Mouse (Mus musculus) neural tube, embryonic 15.5 days (tissue): Measurements from ENCODE around the gene Ptprs. TPM values are rescaled to one million over a fixed set of nuclear protein-coding genes. Genes with fewer than 3 reads are reported as not detected.

Experiments used
- ATAC-seq: fragments of 200-750 bp; cut with Nextera tagmentation; 2 replicates; pipeline ENCODE4 v1.8.0; 2017; ENCODE audit warnings: mild to moderate bottlenecking, moderate TSS enrichment, moderate library complexity; ENCODE audit not compliant: low FRiP score
- H3K27ac ChIP-seq: fragments of 300-500 bp; sonication (generic); replicated peaks from 2 replicates; pipeline ENCODE4 v1.5.1; 2015; ENCODE audit warnings: mild to moderate bottlenecking, inconsistent platforms
- H3K27me3 ChIP-seq: fragments of 300-500 bp; sonication (generic); replicated peaks from 2 replicates; pipeline ENCODE4 v1.6.1; 2015; ENCODE audit warnings: inconsistent platforms
- H3K36me3 ChIP-seq: fragments of 300-500 bp; sonication (generic); 2 replicates; pipeline ENCODE4 v1.6.1; 2015; ENCODE audit warnings: inconsistent platforms
- H3K4me1 ChIP-seq: fragments of 300-500 bp; sonication (generic); 2 replicates; pipeline ENCODE4 v1.6.1; 2015; ENCODE audit warnings: inconsistent platforms
- H3K4me2 ChIP-seq: fragments of 300-500 bp; sonication (generic); 2 replicates; pipeline ENCODE4 v1.6.1; 2015; ENCODE audit warnings: inconsistent platforms, mild to moderate bottlenecking, moderate library complexity
- H3K4me3 ChIP-seq: fragments of 300-500 bp; sonication (generic); replicated peaks from 2 replicates; pipeline ENCODE4 v1.5.1; 2015; ENCODE audit warnings: mild to moderate bottlenecking, inconsistent platforms
- H3K9ac ChIP-seq: fragments of 300-500 bp; sonication (generic); replicated peaks from 2 replicates; pipeline ENCODE4 v1.6.1; 2015; ENCODE audit warnings: mild to moderate bottlenecking, inconsistent platforms
- H3K9me3 ChIP-seq: fragments of 300-500 bp; sonication (generic); replicated peaks from 2 replicates; pipeline ENCODE4 v1.6.1; 2016; ENCODE audit warnings: inconsistent platforms
- WGBS: fragments of 180-500 bp; shearing (Covaris S2); methylation state at CpG from one replicate; pipeline ENCODE4 v1.1.7; 2015; ENCODE audit warnings: mixed read lengths; 5-methylcytosine and 5-hydroxymethylcytosine counted together
- polyA plus RNA-seq: library from polyadenylated mRNA; unstranded; fragments of >200 nt; fragmentation: Nextera tagmentation; extraction: Ambion mirVana; gene quantifications from 2 replicates; pipeline ENCODE4 v1.2.1, GENCODE M21; 2015

Ptprs gene
- 206 and 247 TPM in 2 replicates for polyA plus RNA-seq

DNA sequence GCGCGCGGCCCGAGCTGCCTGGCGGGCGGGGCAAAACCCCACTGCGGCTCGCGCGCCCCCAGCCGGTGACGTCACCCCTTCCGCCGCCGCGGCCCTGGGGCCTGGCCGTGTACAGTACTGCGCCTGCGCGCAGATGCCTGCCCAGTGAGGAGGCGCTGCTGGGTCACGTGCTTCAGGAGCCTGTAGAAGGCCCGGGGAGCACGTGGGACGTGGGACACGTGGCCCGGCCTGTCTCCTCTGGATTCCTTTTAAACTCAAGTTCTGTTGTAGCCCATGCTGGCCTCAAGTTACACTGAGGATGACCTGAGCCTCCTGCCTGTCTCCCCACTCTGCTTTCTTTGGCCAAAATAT lies at the start of gene Ptprs:
Gene Ptprs (minus strand): TSS at position 82 of the 351 bp plus-strand sequence.
- WGBS, result under 1% methylated on average over 27 of the region's 27 CpGs
- H3K4me2 ChIP-seq, result peak within 1 kb of the TSS; percentile 85
- H3K4me1 ChIP-seq, result peaks cover 43% of the 10 kb centered on the region
- ATAC-seq, result peak; percentile 90
- H3K9ac ChIP-seq, result peak within 1 kb of the TSS; percentile 99
- H3K36me3 ChIP-seq, result no peaks in the 10 kb centered on the region
- H3K27me3 ChIP-seq, result no peaks in the 10 kb centered on the region
- peak within 1 kb of the TSS; percentile 98 for H3K27ac ChIP-seq
- peak within 1 kb of the TSS; percentile 74 for H3K4me3 ChIP-seq
- H3K9me3 ChIP-seq, result no peaks in the 10 kb centered on the region

DNA sequence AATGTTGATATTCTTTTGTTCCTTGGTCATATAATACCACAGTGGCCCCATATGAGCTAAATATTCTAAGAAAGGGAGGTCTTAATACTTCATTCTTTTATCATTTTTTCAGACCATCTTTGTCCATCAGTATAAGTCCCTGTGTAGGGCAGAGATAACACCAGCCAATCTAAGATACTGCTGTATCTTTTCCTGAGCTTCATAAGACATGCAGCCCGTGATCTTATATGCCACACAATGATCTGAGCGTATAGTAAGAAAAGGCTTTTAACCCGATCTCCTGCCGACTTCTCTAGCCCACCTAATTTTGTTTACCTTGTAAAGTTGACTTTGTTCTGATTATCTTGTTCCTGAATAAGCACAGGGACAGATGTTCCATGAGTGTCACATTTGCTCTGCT lies 48.7 kb upstream of the Ptprs start:
- no peaks in the 10 kb centered on the region for H3K4me1 ChIP-seq
- ATAC-seq, result no peak
- H3K9me3 ChIP-seq, result no peaks in the 10 kb centered on the region
- WGBS, result 80% methylated on average over 4 of the region's 4 CpGs
- no peak overlapping the region for H3K27ac ChIP-seq
- no peaks in the 10 kb centered on the region for H3K36me3 ChIP-seq
- H3K4me3 ChIP-seq, result no peak overlapping the region
- H3K9ac ChIP-seq, result no peak overlapping the region
- H3K4me2 ChIP-seq, result no peak overlapping the region
- H3K27me3 ChIP-seq, result no peaks in the 10 kb centered on the region

DNA sequence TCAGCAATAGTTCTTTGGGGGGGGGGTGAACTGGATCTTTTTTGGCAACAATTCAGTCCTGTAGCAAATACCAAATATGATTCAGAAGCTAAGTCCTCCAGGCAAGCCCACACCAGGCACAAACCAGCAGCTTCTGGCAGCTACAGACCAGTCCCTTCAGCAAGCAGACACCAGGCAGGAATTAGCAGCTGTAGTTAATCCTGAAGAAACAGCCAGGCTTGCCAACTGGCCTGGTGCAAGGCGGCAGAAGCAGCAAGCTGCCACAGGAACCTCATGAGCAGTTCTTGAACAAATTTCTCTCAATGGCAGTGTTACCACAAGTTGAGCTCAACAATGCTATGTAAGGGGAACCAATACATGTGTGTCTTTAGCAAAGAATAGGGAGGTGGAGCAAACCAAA lies 46.5 kb upstream of the Ptprs start:
- Histone ChIP-seq H3K27me3 (no peaks in the 10 kb centered on the region), H3K36me3 (no peaks in the 10 kb centered on the region), H3K4me2 (no peak overlapping the region), H3K9ac (no peak overlapping the region), H3K27ac (no peak overlapping the region), H3K9me3 (no peaks in the 10 kb centered on the region), H3K4me1 (no peaks in the 10 kb centered on the region), H3K4me3 (no peak overlapping the region)
- no peak for ATAC-seq
- 67% methylated on average over 1 of the region's 1 CpGs for WGBS

DNA sequence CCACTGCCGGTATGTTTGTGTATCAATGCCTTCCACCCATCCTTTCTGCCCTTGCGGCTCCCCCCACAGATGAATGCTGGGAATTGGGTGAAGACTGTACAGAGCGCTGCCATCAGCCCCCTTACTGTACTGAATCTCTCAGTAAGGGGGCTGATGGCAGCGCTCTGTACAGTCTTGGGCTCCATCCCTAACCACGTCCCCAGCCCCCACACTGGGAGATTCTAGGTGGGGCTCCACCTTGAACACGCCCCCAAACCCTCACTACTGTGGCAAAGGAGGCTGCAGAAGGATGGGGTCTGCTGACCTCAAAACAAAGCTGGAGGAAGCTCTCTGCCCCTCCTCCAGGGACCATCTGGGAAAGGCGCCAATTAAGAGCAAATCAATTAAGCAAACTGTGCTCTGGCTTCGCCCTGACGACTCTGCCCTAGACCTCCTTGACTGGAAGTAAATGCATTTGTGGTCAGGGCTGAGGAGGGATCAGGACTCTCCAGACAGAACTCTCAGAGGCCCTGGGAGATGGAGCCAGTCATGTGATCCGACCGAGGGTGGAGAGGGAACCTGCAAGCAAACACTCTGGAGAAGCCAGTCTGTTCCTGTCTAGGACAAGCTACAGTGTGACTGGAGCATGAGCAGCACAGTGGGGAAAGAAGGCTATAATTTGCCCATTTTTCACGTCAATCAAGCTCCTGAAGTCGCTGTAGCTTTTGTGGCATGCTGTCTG lies 39.6 kb upstream of the Ptprs start:
- WGBS, result 9% methylated on average over 13 of the region's 13 CpGs
- peak overlapping the region; percentile 46 for H3K27ac ChIP-seq

DNA sequence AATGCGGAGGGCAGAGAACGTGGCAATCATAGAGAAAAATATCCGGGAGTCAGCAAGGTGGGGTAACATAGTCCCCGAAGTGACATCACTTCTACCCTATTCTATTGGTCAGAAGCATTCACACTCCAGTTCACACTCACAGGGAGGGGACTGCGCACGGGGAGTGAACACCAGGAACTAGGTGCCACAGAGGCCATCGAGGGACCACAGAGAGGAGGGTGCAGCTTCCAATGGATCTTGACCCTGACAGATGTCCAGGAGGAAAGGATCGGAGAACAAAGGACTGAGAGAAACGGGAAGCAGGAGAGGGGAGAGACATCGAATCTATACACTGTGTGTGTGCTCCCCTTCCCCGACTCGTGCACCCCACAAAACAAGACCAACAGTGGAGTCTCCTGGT lies 38.6 kb upstream of the Ptprs start:
- peaks cover 33% of the 10 kb centered on the region for H3K27me3 ChIP-seq
- 49% methylated on average over 12 of the region's 12 CpGs for WGBS
- H3K36me3 ChIP-seq, result no peaks in the 10 kb centered on the region
- no peak overlapping the region for H3K9ac ChIP-seq
- peaks cover 34% of the 10 kb centered on the region for H3K4me1 ChIP-seq
- H3K4me3 ChIP-seq, result no peak overlapping the region
- H3K4me2 ChIP-seq, result no peak overlapping the region
- ATAC-seq, result no peak
- no peaks in the 10 kb centered on the region for H3K9me3 ChIP-seq
- no peak overlapping the region for H3K27ac ChIP-seq

More for the DNA sequence above, 39.6 kb upstream of the Ptprs start:
- no peak overlapping the region for H3K9ac ChIP-seq
- peaks cover 23% of the 10 kb centered on the region for H3K27me3 ChIP-seq
- ATAC-seq, result peak; percentile 62
- peak overlapping the region; percentile 13 for H3K4me2 ChIP-seq
- H3K4me1 ChIP-seq, result peaks cover 25% of the 10 kb centered on the region
- no peak overlapping the region for H3K4me3 ChIP-seq
- no peaks in the 10 kb centered on the region for H3K36me3 ChIP-seq
- no peaks in the 10 kb centered on the region for H3K9me3 ChIP-seq

DNA sequence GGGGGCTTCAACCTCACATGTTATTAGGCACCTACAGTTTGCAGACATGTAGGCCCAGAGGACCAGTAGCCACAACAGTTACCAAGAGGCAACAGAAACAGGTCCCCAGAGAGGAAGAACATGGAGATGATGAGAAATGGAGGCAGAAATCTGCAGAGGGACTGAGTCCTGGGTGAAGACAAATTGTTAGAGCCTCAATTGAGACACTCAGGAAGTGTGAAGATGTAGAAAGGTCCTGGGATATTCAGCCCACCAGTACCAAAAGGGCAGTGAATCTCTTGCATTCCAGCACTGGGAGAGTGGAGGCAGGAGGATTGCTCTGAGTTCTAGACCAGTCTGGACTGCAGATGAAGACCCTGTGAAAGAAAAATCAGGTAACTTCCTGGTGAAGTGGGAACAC lies 38.0 kb upstream of the Ptprs start:
- Histone ChIP-seq H3K9me3 (no peaks in the 10 kb centered on the region), H3K4me1 (peaks cover 39% of the 10 kb centered on the region), H3K27me3 (peaks cover 34% of the 10 kb centered on the region), H3K4me2 (no peak overlapping the region), H3K4me3 (no peak overlapping the region), H3K36me3 (no peaks in the 10 kb centered on the region), H3K27ac (no peak overlapping the region), H3K9ac (no peak overlapping the region)
- ATAC-seq, result no peak

DNA sequence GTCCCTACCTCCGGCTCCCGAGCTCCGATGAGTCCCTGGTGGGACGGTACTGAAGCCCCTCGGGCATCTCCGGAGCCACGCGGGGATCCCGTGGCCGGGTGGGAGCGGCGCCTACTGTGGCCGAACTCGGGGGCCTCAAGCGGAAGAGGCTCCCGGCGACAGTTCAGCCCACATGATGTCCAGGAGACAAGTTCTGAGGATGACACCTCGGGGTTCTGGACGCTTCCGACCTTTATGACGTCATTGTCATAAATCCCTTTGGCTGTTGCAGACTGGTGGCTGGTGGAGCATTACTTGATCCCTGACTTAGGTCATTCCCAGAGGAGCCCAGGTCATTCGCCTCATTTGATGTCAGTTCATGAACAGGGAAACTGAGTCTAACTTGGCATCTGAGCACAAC lies 36.0 kb upstream of the Ptprs start, which contains the start of gene Znrf4:
Gene Znrf4 (minus strand): TSS at position 122 of the 400 bp plus-strand sequence.
- 62% methylated on average over 22 of the region's 22 CpGs for WGBS
- H3K4me1 ChIP-seq, result peaks cover 49% of the 10 kb centered on the region

DNA sequence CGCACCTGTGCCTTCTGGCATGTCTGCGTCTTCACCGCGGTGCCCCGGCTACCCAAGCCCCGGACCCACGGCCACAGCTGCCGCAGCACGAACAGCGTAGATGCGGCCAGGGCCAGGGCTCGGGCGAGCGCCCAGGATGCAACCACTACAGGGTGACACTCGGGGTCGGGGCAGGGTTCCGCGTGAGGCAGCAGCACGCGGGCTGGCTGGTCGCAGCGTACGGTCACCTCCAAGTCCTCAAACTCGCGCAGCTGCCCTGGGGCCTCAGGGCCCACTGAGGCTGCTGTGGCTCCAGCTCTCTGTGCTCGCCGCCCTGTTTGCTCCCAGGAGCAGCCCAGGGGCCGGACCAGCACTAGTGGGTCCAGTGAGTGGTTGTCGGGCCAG lies 35.4 kb upstream of the Ptprs start:
- no peak overlapping the region for H3K9ac ChIP-seq
- 27% methylated on average over 25 of the region's 29 CpGs for WGBS
- no peaks in the 10 kb centered on the region for H3K36me3 ChIP-seq
- H3K9me3 ChIP-seq, result no peaks in the 10 kb centered on the region
- H3K4me3 ChIP-seq, result peak overlapping the region; percentile 26
- H3K27ac ChIP-seq, result no peak overlapping the region
- ATAC-seq, result no peak
- H3K4me2 ChIP-seq, result peak overlapping the region; percentile 51
- H3K4me1 ChIP-seq, result peaks cover 53% of the 10 kb centered on the region
- H3K27me3 ChIP-seq, result peaks cover 34% of the 10 kb centered on the region

More for the DNA sequence above, 36.0 kb upstream of the Ptprs start, which contains the start of gene Znrf4:
- Histone ChIP-seq H3K4me2 (peak within 1 kb of the TSS; percentile 51), H3K27ac (no peak within 1 kb of the TSS), H3K9ac (no peak within 1 kb of the TSS), H3K4me3 (peak within 1 kb of the TSS; percentile 26), H3K9me3 (no peaks in the 10 kb centered on the region), H3K27me3 (peaks cover 34% of the 10 kb centered on the region), H3K36me3 (no peaks in the 10 kb centered on the region)
- no peak for ATAC-seq

DNA sequence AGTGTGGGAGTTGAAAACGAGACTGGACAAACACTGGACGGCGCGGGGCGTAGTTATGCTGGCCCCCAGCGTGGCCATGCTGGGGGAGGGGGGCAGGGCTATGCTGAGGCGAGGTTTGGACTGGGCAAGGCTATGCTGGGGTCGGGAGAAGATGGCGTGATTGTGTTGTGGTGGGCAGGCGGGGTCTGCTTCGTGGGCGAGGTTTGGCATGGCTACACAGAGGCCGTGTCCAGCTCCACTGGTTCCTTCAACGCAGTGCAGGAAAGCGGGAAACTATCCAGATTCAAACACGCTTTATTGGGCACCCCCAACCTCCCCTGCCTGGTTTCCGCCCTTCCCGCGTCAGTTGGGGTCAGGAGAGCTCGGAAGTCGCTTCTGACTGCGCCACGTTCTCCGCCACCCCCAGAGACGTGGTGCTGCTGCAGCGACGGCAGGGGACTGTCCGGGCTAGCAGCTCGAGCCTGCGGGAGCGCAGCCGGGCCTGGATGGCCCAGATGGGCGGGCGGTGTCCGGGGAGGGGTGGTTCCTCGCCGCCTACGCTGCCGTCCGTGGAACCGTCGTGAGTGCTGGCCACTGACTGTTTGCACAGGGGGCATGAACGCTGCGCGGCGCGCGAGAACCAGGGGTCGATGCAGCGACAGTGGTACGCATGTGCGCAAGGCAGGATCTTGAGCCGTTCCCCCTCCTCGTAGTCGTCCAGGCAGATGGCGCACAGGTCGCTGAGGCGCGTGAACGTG lies 34.9 kb upstream of the Ptprs start:
- no peak for ATAC-seq
- no peak overlapping the region for H3K9ac ChIP-seq
- WGBS, result 8% methylated on average over 56 of the region's 60 CpGs
- H3K27ac ChIP-seq, result 0 out of 2 replicates have a peak overlapping the region, but pooled peaks have one; percentile 9
- no peaks in the 10 kb centered on the region for H3K9me3 ChIP-seq
- H3K4me1 ChIP-seq, result peaks cover 56% of the 10 kb centered on the region
- peaks cover 34% of the 10 kb centered on the region for H3K27me3 ChIP-seq
- H3K4me2 ChIP-seq, result peak overlapping the region; percentile 51
- peak overlapping the region; percentile 26 for H3K4me3 ChIP-seq
- H3K36me3 ChIP-seq, result no peaks in the 10 kb centered on the region

DNA sequence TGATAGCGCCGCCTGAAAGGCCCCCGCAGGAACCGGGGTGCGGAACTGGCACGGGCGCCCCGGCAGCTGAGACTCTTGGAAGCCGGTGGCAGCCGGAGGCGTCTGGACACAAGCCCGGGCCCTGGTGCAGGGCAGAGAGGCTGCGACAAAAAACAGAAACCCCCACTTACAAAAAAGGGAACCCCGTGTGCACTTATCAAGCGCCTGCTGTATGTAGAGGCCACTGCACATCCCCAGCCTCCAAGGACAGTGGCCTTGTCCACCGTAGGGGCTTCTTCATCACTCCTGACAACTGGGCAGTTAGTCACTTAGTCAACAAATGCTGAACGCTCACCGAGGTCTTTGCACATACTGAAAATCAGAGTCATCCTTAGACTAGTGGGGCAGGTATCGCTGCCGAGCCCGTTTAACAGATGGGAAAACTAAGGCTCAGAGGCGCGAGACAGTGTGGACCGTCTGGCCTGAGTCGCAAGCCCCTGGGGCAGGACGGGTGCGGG lies 34.2 kb upstream of the Ptprs start:
- Histone ChIP-seq H3K4me1 (peaks cover 49% of the 10 kb centered on the region), H3K27me3 (peaks cover 34% of the 10 kb centered on the region), H3K9me3 (no peaks in the 10 kb centered on the region), H3K4me2 (peak overlapping the region; percentile 51), H3K27ac (0 out of 2 replicates have a peak overlapping the region, but pooled peaks have one; percentile 24), H3K4me3 (no peak overlapping the region), H3K9ac (no peak overlapping the region), H3K36me3 (no peaks in the 10 kb centered on the region)
- 25% methylated on average over 27 of the region's 27 CpGs for WGBS
- ATAC-seq, result no peak

DNA sequence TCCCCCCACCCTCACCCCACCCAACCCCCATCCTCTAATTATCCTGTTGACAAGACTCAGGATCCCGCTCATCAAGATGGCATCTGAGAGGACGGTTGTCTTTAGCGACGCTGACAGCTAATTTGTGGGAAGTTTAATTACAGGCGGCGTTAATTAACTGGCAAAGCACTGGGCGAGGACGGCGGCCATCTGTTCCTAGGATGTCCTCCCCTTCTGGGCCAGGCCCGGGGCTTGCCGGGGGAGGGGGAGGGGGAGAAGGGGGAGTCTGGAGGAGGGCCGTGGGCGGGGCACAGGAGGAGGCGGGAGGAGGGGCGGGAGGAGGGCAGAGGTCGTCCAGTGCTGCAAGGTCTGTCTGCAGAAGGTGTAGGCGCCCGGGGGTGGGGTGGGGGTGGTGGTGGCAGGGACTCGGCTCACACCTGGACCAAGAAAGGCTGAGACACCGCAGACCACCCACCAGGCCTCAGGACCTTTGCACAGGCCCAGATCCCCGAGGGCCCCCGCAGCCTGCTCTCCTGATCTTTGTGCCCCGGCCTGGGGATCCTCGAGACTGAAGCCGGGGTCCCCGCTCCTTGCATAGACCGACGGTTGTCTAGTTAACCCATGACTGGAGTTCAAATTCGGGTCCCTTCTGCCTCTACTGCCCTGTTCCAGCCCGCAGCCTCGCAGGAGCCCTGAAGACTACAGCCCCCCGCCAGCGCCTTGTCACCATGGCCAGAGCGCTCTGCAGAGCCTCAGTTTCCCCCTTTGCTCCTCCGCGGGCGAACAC lies 33.6 kb upstream of the Ptprs start:
- Histone ChIP-seq H3K9ac (no peak overlapping the region), H3K9me3 (no peaks in the 10 kb centered on the region), H3K36me3 (no peaks in the 10 kb centered on the region), H3K4me2 (peak overlapping the region; percentile 30), H3K4me3 (no peak overlapping the region), H3K4me1 (peaks cover 46% of the 10 kb centered on the region), H3K27me3 (peaks cover 34% of the 10 kb centered on the region), H3K27ac (peak overlapping the region; percentile 48; the same call in 1 of the 2 replicates)
- WGBS, result 6% methylated on average over 30 of the region's 37 CpGs
- ATAC-seq, result no peak
